Comparison of ENCODE assay signal across 29 mouse cellular contexts in genomic region chr1:93118816-93119215, GRCm38 (mm10). TPM values are rescaled to one million over a fixed set of nuclear protein-coding genes. Genes with fewer than 3 reads are reported as not detected.
DNase-seq lines count a peak whose midpoint lies in the region; ATAC-seq and TF ChIP-seq lines count a peak whose summit lies in the region.
"Had no signal": no experiment of that assay in that cellular context is flagged by ENCODE, and none has a peak within 500 bp of the region (broad histone marks: within the 10 kb centered on the region; RNA-seq: fewer than 3 reads in every experiment).

No protein-coding gene starts in this region.

- ATAC-seq in monocyte, adult 5-6 weeks (replicated peaks; ENCODE audit: insufficient number of reproducible peaks, low FRiP score, low TSS enrichment, poor library complexity, severe bottlenecking) = no peak
- ATAC-seq: CD4-positive, CD25-positive, alpha-beta regulatory T cell, adult 4 months; forebrain, embryonic 15.5 days; hindbrain, embryonic 16.5 days had no signal

- H3K36me3 ChIP-seq in kidney, adult 2 months (ENCODE audit: control insufficient read depth, insufficient read depth, low read length) = no peaks in the 10 kb centered on the region
- H3K36me3 ChIP-seq: forebrain, embryonic 15.5 days; heart, embryonic 10.5 days; heart, embryonic 13.5 days; hindbrain, embryonic 12.5 days had no signal

- H3K27ac ChIP-seq in kidney, adult 2 months (ENCODE audit: insufficient read depth, low read depth, low read length) = no peak overlapping the region
- H3K27ac ChIP-seq in bone marrow macrophage, adult 2 months (ENCODE audit: insufficient read depth, low read depth, low read length) = peak overlapping the region; percentile 75
- H3K27ac ChIP-seq: forebrain, embryonic 15.5 days; heart, adult 2 months; heart, embryonic 10.5 days; heart, embryonic 13.5 days; hindbrain, embryonic 12.5 days had no signal

- TF ChIP-seq CTCF in kidney, adult 2 months (conservative IDR thresholded peaks at IDR 0.05; ENCODE audit: insufficient read depth, insufficient read length, low read depth, low read length) = no peak
- TF ChIP-seq CTCF in bone marrow macrophage, adult 2 months (IDR thresholded peaks at IDR 0.05; ENCODE audit: low read depth, low read length) = no peak
- TF ChIP-seq CTCF in brain, embryonic 14.5 days (IDR thresholded peaks at IDR 0.05; ENCODE audit: borderline replicate concordance, extremely low read depth, insufficient read depth, insufficient read length) = no peak

- peak; percentile 21 for DNase-seq in kidney, adult 2 months
- DNase-seq in kidney, adult 18-20 months = no peak
- peak; percentile 11 for DNase-seq in brain, embryonic 14.5 days (ENCODE audit: low read depth)
- DNase-seq in retina, postnatal 1 day = peak; percentile 62
- DNase-seq: adrenal gland, adult 2 months; adrenal gland, postnatal 14 days; cerebellum, adult 18-20 months; cerebellum, adult 9-10 months; cerebellum, postnatal 14 days; gastrocnemius, postnatal 25 days; heart, adult 2 months had no signal

- 27% methylated on average over 4 of the region's 4 CpGs for WGBS in kidney, adult 2 months

- no peak for TF ChIP-seq POLR2A in kidney, adult 2 months (IDR thresholded peaks at IDR 0.05; ENCODE audit: low read depth, low read length)
- TF ChIP-seq POLR2A in bone marrow macrophage, adult 2 months (IDR thresholded peaks at IDR 0.05; ENCODE audit: borderline replicate concordance, low read depth, low read length) = no peak
- no peak for TF ChIP-seq POLR2A in brain, embryonic 14.5 days (IDR thresholded peaks at IDR 0.05; ENCODE audit: borderline replicate concordance, extremely low read depth, insufficient read depth, insufficient read length, poor library complexity, severe bottlenecking)

- H3K4me3 ChIP-seq in kidney, adult 2 months (ENCODE audit: insufficient read depth, low read depth, low read length) = no peak overlapping the region
- H3K4me3 ChIP-seq in bone marrow macrophage, adult 2 months (ENCODE audit: insufficient read depth, low read length) = no peak overlapping the region
- H3K4me3 ChIP-seq: forebrain, embryonic 15.5 days; heart, adult 2 months; heart, embryonic 10.5 days; heart, embryonic 13.5 days; hindbrain, embryonic 12.5 days had no signal

- no peaks in the 10 kb centered on the region for H3K4me1 ChIP-seq in kidney, adult 2 months (ENCODE audit: control insufficient read depth, insufficient read depth, low read length)
- H3K4me1 ChIP-seq in bone marrow macrophage, adult 2 months (ENCODE audit: control insufficient read depth, insufficient read depth, low read length) = peaks cover 13% of the 10 kb centered on the region

- H3K27me3 ChIP-seq in kidney, adult 2 months (replicated peaks; ENCODE audit: control insufficient read depth, insufficient read depth, low read length) = no peaks in the 10 kb centered on the region; the same call in none of the 2 replicates
- H3K27me3 ChIP-seq: forebrain, embryonic 15.5 days; hindbrain, embryonic 12.5 days had no signal

RNA-seq across cellular contexts. Expression of gene Agxt, which starts 16.2 kb away (rescaled TPM):
- polyA plus RNA-seq in kidney, adult 2 months (2012; rRNA removed) = 0.08 TPM in 1 of 2 replicates, not detected in the other
- polyA plus RNA-seq in bone marrow macrophage, adult 2 months (2012; ENCODE audit: insufficient read depth, insufficient read length, missing spikeins) = not detected in 2 replicates
- polyA plus RNA-seq in brain, embryonic 14.5 days (2012; rRNA removed) = not detected in 2 replicates
- total RNA-seq in monocyte, adult 5-6 weeks (2017) = not detected in 3 replicates
- total RNA-seq: gastrocnemius, adult 8-10 months; gastrocnemius, postnatal 25 days; heart, adult 2 months; heart, postnatal 25 days; hematopoietic stem cell, adult 5-6 weeks; MEL had no signal
- polyA plus RNA-seq: C2C12; CD4-positive, CD25-positive, alpha-beta regulatory T cell, adult 4 months; embryonic facial prominence, embryonic 11.5 days; embryonic facial prominence, embryonic 14.5 days; forebrain, embryonic 11.5 days; forebrain, embryonic 15.5 days; gonadal fat pad, adult 2 months; heart, adult 2 months; heart, embryonic 13.5 days; heart, embryonic 16.5 days; hindbrain, embryonic 12.5 days; hindbrain, embryonic 16.5 days had no signal

RNA-seq across cellular contexts. Expression of gene Kif1a, which starts 17.1 kb away (rescaled TPM):
- polyA plus RNA-seq in kidney, adult 2 months (2012; rRNA removed) = 1.3 and 1.4 TPM in 2 replicates
- polyA plus RNA-seq in bone marrow macrophage, adult 2 months (2012; ENCODE audit: insufficient read depth, insufficient read length, missing spikeins) = not detected in 2 replicates
- polyA plus RNA-seq in brain, embryonic 14.5 days (2012; rRNA removed) = 117 and 213 TPM in 2 replicates
- not detected in 3 replicates for total RNA-seq in monocyte, adult 5-6 weeks (2017)
- total RNA-seq: hematopoietic stem cell, adult 5-6 weeks; MEL had no signal
- polyA plus RNA-seq: CD4-positive, CD25-positive, alpha-beta regulatory T cell, adult 4 months had no signal

RNA-seq across cellular contexts. Expression of gene 2310007B03Rik, which starts 41.9 kb away (rescaled TPM):
- 7.9 and 10.4 TPM in 2 replicates for polyA plus RNA-seq in kidney, adult 2 months (2012; rRNA removed)
- not detected in 2 replicates for polyA plus RNA-seq in bone marrow macrophage, adult 2 months (2012; ENCODE audit: insufficient read depth, insufficient read length, missing spikeins)
- polyA plus RNA-seq in brain, embryonic 14.5 days (2012; rRNA removed) = 0.62 and 0.74 TPM in 2 replicates
- not detected in 3 replicates for total RNA-seq in monocyte, adult 5-6 weeks (2017)
- total RNA-seq: adrenal gland, adult 2 months; adrenal gland, postnatal 14 days; gastrocnemius, adult 8-10 months; gastrocnemius, postnatal 25 days; heart, adult 2 months; heart, postnatal 25 days; hematopoietic stem cell, adult 5-6 weeks; MEL had no signal
- polyA plus RNA-seq: adrenal gland, adult 2 months; CD4-positive, CD25-positive, alpha-beta regulatory T cell, adult 4 months had no signal

RNA-seq across cellular contexts. Expression of gene Crocc2, which starts 49.7 kb away (rescaled TPM):
- 0.03 and 0.04 TPM in 2 replicates for polyA plus RNA-seq in kidney, adult 2 months (2012; rRNA removed)
- polyA plus RNA-seq in bone marrow macrophage, adult 2 months (2012; ENCODE audit: insufficient read depth, insufficient read length, missing spikeins) = not detected in 2 replicates
- polyA plus RNA-seq in brain, embryonic 14.5 days (2012; rRNA removed) = 0.44 and 0.51 TPM in 2 replicates
- not detected in 3 replicates for total RNA-seq in monocyte, adult 5-6 weeks (2017)
- total RNA-seq: adrenal gland, adult 2 months; gastrocnemius, adult 8-10 months; gastrocnemius, postnatal 25 days; MEL had no signal
- polyA plus RNA-seq: CD4-positive, CD25-positive, alpha-beta regulatory T cell, adult 4 months had no signal

Comparison
In these comparisons a context has a peak if more than half of its experiments do, and no peak if none do; other contexts are left out.
1. RNA of gene Kif1a, which starts 17.1 kb away (polyA plus RNA-seq): 117 to 213 TPM in brain, embryonic 14.5 days; 1.3 to 1.4 TPM in kidney, adult 2 months and not detected in bone marrow macrophage, adult 2 months; every median in the first group is over 10 times any median in the second.